Mouse (Mus musculus) ES-E14 (cell line): ENCODE measurements at regions not wholly inside any gene's neighbourhood (a gene's known extent, or its start where the extent isn't known, plus 50 kb on each side); places are given as distances from the start of the nearest gene placed in this dataset.

Source experiments
- ZC3H11A ChIP-seq: IDR thresholded peaks from 2 replicates; pipeline ENCODE4 v1.6.1; 2012; ENCODE audit warnings: low read depth, mild to moderate bottlenecking, inconsistent platforms, low read length, borderline replicate concordance
- ZNF384 ChIP-seq: IDR thresholded peaks from 2 replicates; pipeline ENCODE4 v1.6.1; 2012; ENCODE audit warnings: low read depth, low read length, inconsistent platforms

GRCm38 (mm10) chr17:13583475-13584233 lies 176.7 kb upstream of the Afdn start:
- TF ChIP-seq ZNF384, result no peak
- TF ChIP-seq ZC3H11A, result no peak
